20 mouse cellular contexts compared by ENCODE assay signal in genomic region chr11:79707084-79707483, GRCm38 (mm10).
"Had no signal": no experiment of that assay in that cellular context is flagged by ENCODE, and none has a peak within 500 bp of the region (broad histone marks: within the 10 kb centered on the region; RNA-seq: fewer than 3 reads in every experiment).

No protein-coding gene starts in this region.

- H3K4me3 ChIP-seq: kidney, embryonic 15.5 days; lung, embryonic 15.5 days; midbrain, embryonic 12.5 days; midbrain, embryonic 15.5 days; neural tube, embryonic 12.5 days; neural tube, embryonic 15.5 days; stomach, embryonic 15.5 days had no signal

- H3K27ac ChIP-seq: kidney, embryonic 15.5 days; liver, embryonic 14.5 days; lung, embryonic 15.5 days; midbrain, embryonic 12.5 days; midbrain, embryonic 15.5 days; neural tube, embryonic 12.5 days; neural tube, embryonic 15.5 days; stomach, embryonic 15.5 days had no signal

- H3K4me2 ChIP-seq: kidney, embryonic 15.5 days; liver, embryonic 11.5 days; lung, embryonic 15.5 days; midbrain, embryonic 12.5 days; midbrain, embryonic 15.5 days; neural tube, embryonic 12.5 days; neural tube, embryonic 15.5 days; stomach, embryonic 15.5 days had no signal

- H3K36me3 ChIP-seq: kidney, embryonic 15.5 days; lung, embryonic 15.5 days; midbrain, embryonic 12.5 days; midbrain, embryonic 15.5 days; neural tube, embryonic 12.5 days; neural tube, embryonic 15.5 days; stomach, embryonic 15.5 days had no signal

- H3K9me3 ChIP-seq: kidney, embryonic 15.5 days; lung, embryonic 15.5 days; midbrain, embryonic 12.5 days; midbrain, embryonic 15.5 days; neural tube, embryonic 12.5 days; neural tube, embryonic 15.5 days; stomach, embryonic 15.5 days had no signal

- DNase-seq: kidney, adult 11 months; kidney, adult 8-10 months; kidney, postnatal 14 days; lung, adult 18-20 months; lung, postnatal 10 days; lung, postnatal 36 days; retina, postnatal 1 day; right cerebral cortex, postnatal 25 days; spleen, adult 18-20 months; thymus, adult 18-20 months; thymus, postnatal 36 days had no signal

- H3K9ac ChIP-seq: kidney, embryonic 15.5 days; liver, embryonic 14.5 days; lung, embryonic 15.5 days; midbrain, embryonic 12.5 days; midbrain, embryonic 15.5 days; neural tube, embryonic 12.5 days; neural tube, embryonic 15.5 days; stomach, embryonic 15.5 days had no signal

- ATAC-seq: midbrain, embryonic 15.5 days had no signal
